8 mouse cellular contexts compared by ENCODE assay signal in the genomic region with DNA sequence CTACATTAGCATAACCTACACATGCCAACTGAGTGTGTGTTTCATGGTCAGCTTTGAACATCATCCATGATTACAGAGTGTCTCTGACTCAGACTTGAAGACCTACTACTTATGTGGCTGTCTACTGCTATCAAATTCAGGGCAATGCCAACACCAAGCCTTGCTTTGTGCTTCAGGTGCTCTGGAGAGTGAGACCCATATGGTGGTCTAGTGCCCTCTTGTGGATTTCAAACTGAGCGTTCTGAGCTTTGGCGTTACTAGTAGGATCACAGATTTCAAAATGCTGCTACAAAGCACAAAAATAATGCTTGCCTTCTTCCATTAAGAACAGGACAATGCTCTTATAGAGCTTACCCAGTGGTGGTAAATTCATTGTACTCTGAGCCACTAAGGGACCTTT.
DNase-seq lines count a peak whose midpoint lies in the region.

No protein-coding gene starts in this region.

- peak; percentile 18 for DNase-seq in gastrocnemius, postnatal 10 days
- DNase-seq in gastrocnemius, postnatal 25 days: no peak
- DNase-seq in urinary bladder, postnatal 14 days (ENCODE audit: low spot score): peak; percentile 31
- no peak for DNase-seq in urinary bladder, postnatal 25 days (ENCODE audit: low spot score)
- peak; percentile 11 to 41 for DNase-seq in frontal cortex, postnatal 36 days (ENCODE audit: low spot score in 2 of 2)
- DNase-seq in lung, postnatal 10 days: peak; percentile 50
- DNase-seq in ovary, adult 18-20 months (ENCODE audit: low spot score): no peak
- no peak for DNase-seq in T-cell, adult 2 months (ENCODE audit: low spot score)

Comparison
In these comparisons a context has a peak if more than half of its experiments do, and no peak if none do; other contexts are left out.
1. DNase-seq: peak in gastrocnemius, postnatal 10 days (single experiment), urinary bladder, postnatal 14 days (single experiment), frontal cortex, postnatal 36 days (2 of 2) and lung, postnatal 10 days (single experiment); none in gastrocnemius, postnatal 25 days (single experiment), urinary bladder, postnatal 25 days (single experiment), ovary, adult 18-20 months (single experiment) and T-cell, adult 2 months (single experiment).